In the genomic region with DNA sequence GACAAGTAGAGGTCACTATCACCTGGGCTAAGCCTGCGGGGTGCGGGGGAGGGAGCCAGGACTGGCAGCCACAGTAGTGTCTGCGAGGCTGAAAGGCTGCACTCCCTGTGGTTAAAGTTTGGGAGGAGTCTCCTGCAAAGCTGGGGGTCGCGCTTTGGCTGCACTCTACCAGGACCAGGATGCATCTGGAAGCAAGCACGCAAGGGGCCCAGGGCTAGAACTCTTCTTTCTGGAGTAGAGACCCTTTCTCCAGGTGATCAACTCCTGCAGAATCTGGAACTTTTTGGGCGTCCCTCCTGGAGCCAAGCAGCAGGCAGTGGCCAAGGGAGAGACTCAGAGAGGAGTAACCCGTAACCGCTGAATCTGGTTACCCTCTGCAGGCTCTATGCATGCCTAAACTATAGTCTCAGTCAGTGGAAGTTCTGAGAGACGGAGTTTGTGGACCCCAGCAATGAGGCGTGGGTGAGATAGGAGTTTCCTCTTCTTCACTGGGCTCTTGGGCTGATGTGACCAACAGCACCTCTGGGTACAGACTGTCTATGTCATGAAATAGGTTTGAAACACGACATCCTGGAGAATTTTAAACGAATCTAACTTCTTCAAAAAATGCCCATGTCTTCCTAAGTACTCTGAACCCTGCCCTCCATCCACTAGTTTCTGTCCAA, we compare ENCODE assay signal across 15 mouse cellular contexts. TPM values are rescaled to one million over a fixed set of nuclear protein-coding genes. Genes with fewer than 3 reads are reported as not detected.
DNase-seq lines count a peak whose midpoint lies in the region; ATAC-seq and TF ChIP-seq lines count a peak whose summit lies in the region.
"Had no signal": no experiment of that assay in that cellular context is flagged by ENCODE, and none has a peak within 500 bp of the region (broad histone marks: within the 10 kb centered on the region; RNA-seq: fewer than 3 reads in every experiment).

No protein-coding gene starts in this region.

- H3K36me3 ChIP-seq in forebrain, embryonic 11.5 days (ENCODE audit: control insufficient read depth, insufficient read depth, low read length), result no peaks in the 10 kb centered on the region
- no peaks in the 10 kb centered on the region for H3K36me3 ChIP-seq in forebrain, embryonic 13.5 days (ENCODE audit: poor library complexity, severe bottlenecking)
- no peaks in the 10 kb centered on the region for H3K36me3 ChIP-seq in kidney, postnatal 0 days (ENCODE audit: insufficient read depth, low read length)
- H3K36me3 ChIP-seq in kidney, adult 2 months (ENCODE audit: control insufficient read depth, insufficient read depth, low read length), result no peaks in the 10 kb centered on the region
- no peaks in the 10 kb centered on the region for H3K36me3 ChIP-seq in limb, embryonic 15.5 days

- H3K9ac ChIP-seq in forebrain, embryonic 11.5 days (ENCODE audit: low read length), result no peak overlapping the region
- no peak overlapping the region for H3K9ac ChIP-seq in forebrain, embryonic 13.5 days
- H3K9ac ChIP-seq in kidney, postnatal 0 days (ENCODE audit: low read depth, low read length), result no peak overlapping the region
- H3K9ac ChIP-seq in limb, embryonic 15.5 days, result no peak overlapping the region
- H3K9ac ChIP-seq: forebrain, postnatal 0 days; hindbrain, embryonic 14.5 days had no signal

- H3K9me3 ChIP-seq in forebrain, embryonic 11.5 days (ENCODE audit: control insufficient read depth, low read length), result no peaks in the 10 kb centered on the region
- no peaks in the 10 kb centered on the region for H3K9me3 ChIP-seq in forebrain, embryonic 13.5 days (replicated peaks)
- H3K9me3 ChIP-seq in kidney, postnatal 0 days (replicated peaks; ENCODE audit: low read length), result no peaks in the 10 kb centered on the region
- no peaks in the 10 kb centered on the region for H3K9me3 ChIP-seq in limb, embryonic 15.5 days

- H3K4me1 ChIP-seq in forebrain, embryonic 11.5 days (replicated peaks; ENCODE audit: control insufficient read depth, insufficient read depth, low read length), result peaks cover 5% of the 10 kb centered on the region
- peaks cover 20% of the 10 kb centered on the region; the same call in 1 of the 2 replicates for H3K4me1 ChIP-seq in forebrain, embryonic 13.5 days
- no peaks in the 10 kb centered on the region for H3K4me1 ChIP-seq in kidney, postnatal 0 days (replicated peaks; ENCODE audit: insufficient read depth, low read length)
- H3K4me1 ChIP-seq in kidney, adult 2 months (ENCODE audit: control insufficient read depth, insufficient read depth, low read length), result no peaks in the 10 kb centered on the region
- H3K4me1 ChIP-seq in brown adipose tissue, adult 24 weeks (ENCODE audit: control insufficient read depth, insufficient read depth, insufficient read length, low read length), result no peaks in the 10 kb centered on the region
- peaks cover 23% of the 10 kb centered on the region for H3K4me1 ChIP-seq in limb, embryonic 15.5 days

- no peak for TF ChIP-seq CTCF in kidney, postnatal 0 days (IDR thresholded peaks at IDR 0.05; ENCODE audit: low read depth)
- no peak for TF ChIP-seq CTCF in kidney, adult 2 months (conservative IDR thresholded peaks at IDR 0.05; ENCODE audit: insufficient read depth, insufficient read length, low read depth, low read length)

- peak; percentile 58 for DNase-seq in forebrain, embryonic 11.5 days (ENCODE audit: low spot score)
- peak; percentile 24 for DNase-seq in kidney, postnatal 0 days (ENCODE audit: low spot score)
- DNase-seq in kidney, adult 2 months, result no peak
- no peak for DNase-seq in frontal cortex, adult 2 months (ENCODE audit: extremely low spot score in 1 of 2, low spot score in 1 of 2)
- DNase-seq in layer of hippocampus, adult 9-10 months (ENCODE audit: low spot score), result no peak
- DNase-seq: adrenal gland, postnatal 36 days; cerebellum, adult 9-10 months; forebrain, postnatal 0 days; layer of hippocampus, postnatal 36 days had no signal

- H3K27ac ChIP-seq in forebrain, embryonic 11.5 days (ENCODE audit: low read depth, low read length), result no peak overlapping the region
- no peak overlapping the region for H3K27ac ChIP-seq in forebrain, embryonic 13.5 days
- no peak overlapping the region for H3K27ac ChIP-seq in kidney, postnatal 0 days
- no peak overlapping the region for H3K27ac ChIP-seq in kidney, adult 2 months (ENCODE audit: insufficient read depth, low read depth, low read length)
- H3K27ac ChIP-seq in brown adipose tissue, adult 24 weeks (replicated peaks; ENCODE audit: low read depth, low read length), result no peak overlapping the region
- no peak overlapping the region for H3K27ac ChIP-seq in limb, embryonic 15.5 days
- H3K27ac ChIP-seq: hindbrain, embryonic 14.5 days; macrophage had no signal

- H3K4me2 ChIP-seq in forebrain, embryonic 11.5 days (ENCODE audit: low read depth, low read length, severe bottlenecking), result no peak overlapping the region
- H3K4me2 ChIP-seq in forebrain, embryonic 13.5 days, result no peak overlapping the region
- H3K4me2 ChIP-seq in kidney, postnatal 0 days (ENCODE audit: low read length), result peak overlapping the region; percentile 68
- peak overlapping the region; percentile 68 for H3K4me2 ChIP-seq in limb, embryonic 15.5 days

- H3K27me3 ChIP-seq in forebrain, embryonic 11.5 days (ENCODE audit: control insufficient read depth, insufficient read depth, low read length), result peaks cover 58% of the 10 kb centered on the region
- H3K27me3 ChIP-seq in forebrain, embryonic 13.5 days, result peaks cover 81% of the 10 kb centered on the region
- H3K27me3 ChIP-seq in kidney, postnatal 0 days (ENCODE audit: insufficient read depth, low read length), result peaks cover 33% of the 10 kb centered on the region
- H3K27me3 ChIP-seq in kidney, adult 2 months (replicated peaks; ENCODE audit: control insufficient read depth, insufficient read depth, low read length), result no peaks in the 10 kb centered on the region
- H3K27me3 ChIP-seq in limb, embryonic 15.5 days, result peaks cover 53% of the 10 kb centered on the region
- H3K27me3 ChIP-seq: Patski had no signal

- H3K4me3 ChIP-seq in forebrain, embryonic 11.5 days (ENCODE audit: low read depth, low read length), result no peak overlapping the region
- H3K4me3 ChIP-seq in forebrain, embryonic 13.5 days, result no peak overlapping the region
- H3K4me3 ChIP-seq in kidney, postnatal 0 days (replicated peaks; ENCODE audit: low read depth, low read length), result no peak overlapping the region
- no peak overlapping the region for H3K4me3 ChIP-seq in kidney, adult 2 months (ENCODE audit: insufficient read depth, low read depth, low read length)
- H3K4me3 ChIP-seq in brown adipose tissue, adult 24 weeks (ENCODE audit: insufficient read depth, low read depth, low read length), result 0 out of 2 replicates have a peak overlapping the region, but pooled peaks have one; percentile 4
- peak overlapping the region; percentile 38; the same call in 1 of the 2 replicates for H3K4me3 ChIP-seq in limb, embryonic 15.5 days

- under 1% methylated on average over 13 of the region's 13 CpGs for WGBS in forebrain, embryonic 11.5 days
- WGBS in forebrain, embryonic 13.5 days, result 1% methylated on average over 13 of the region's 13 CpGs
- 15% methylated on average over 13 of the region's 13 CpGs for WGBS in kidney, postnatal 0 days
- 34% methylated on average over 13 of the region's 13 CpGs for WGBS in kidney, adult 2 months
- WGBS in limb, embryonic 15.5 days, result 17% methylated on average over 13 of the region's 13 CpGs

- ATAC-seq in forebrain, embryonic 11.5 days (replicated peaks; ENCODE audit: low FRiP score), result no peak
- ATAC-seq in forebrain, embryonic 13.5 days, result no peak
- ATAC-seq in kidney, postnatal 0 days (replicated peaks; ENCODE audit: low FRiP score, low read depth), result no peak
- no peak for ATAC-seq in limb, embryonic 15.5 days (ENCODE audit: insufficient number of reproducible peaks, low FRiP score, low TSS enrichment, low read depth)
- ATAC-seq: forebrain, postnatal 0 days; Patski had no signal

- no peak for TF ChIP-seq POLR2A in kidney, adult 2 months (IDR thresholded peaks at IDR 0.05; ENCODE audit: low read depth, low read length)

RNA-seq across cellular contexts. Expression of a gene that starts 1.5 kb away (rescaled TPM):
- polyA plus RNA-seq in forebrain, embryonic 11.5 days (2014; fragmentation: Nextera tagmentation; extraction: Ambion mirVana), result 7.7 and 9.5 TPM in 2 replicates
- 3.6 and 3.8 TPM in 2 replicates for polyA plus RNA-seq in forebrain, embryonic 13.5 days (2015; fragmentation: Nextera tagmentation; extraction: Ambion mirVana)
- polyA plus RNA-seq in kidney, postnatal 0 days (2015; fragmentation: Nextera tagmentation; extraction: Ambion mirVana), result 8.9 and 12.1 TPM in 2 replicates
- 4.0 and 5.3 TPM in 2 replicates for polyA plus RNA-seq in kidney, adult 2 months (2012; rRNA removed)
- polyA plus RNA-seq in brown adipose tissue, adult 24 weeks (2012; ENCODE audit: insufficient read depth, insufficient read length, missing spikeins), result 1.3 and 3.8 TPM in 2 replicates
- polyA plus RNA-seq in limb, embryonic 15.5 days (2015; fragmentation: Nextera tagmentation; extraction: Ambion mirVana), result 68.9 and 73.4 TPM in 2 replicates
- polyA plus RNA-seq in frontal cortex, adult 2 months (2012; rRNA removed), result 3.5 and 4.0 TPM in 2 replicates
- polyA plus RNA-seq: macrophage had no signal

Comparison
In these comparisons a context has a peak if more than half of its experiments do, and no peak if none do; other contexts are left out.
1. DNase-seq: peak in forebrain, embryonic 11.5 days (single experiment) and kidney, postnatal 0 days (single experiment); none in kidney, adult 2 months (single experiment), frontal cortex, adult 2 months (0 of 2) and layer of hippocampus, adult 9-10 months (single experiment).
2. H3K4me2 ChIP-seq: peak in kidney, postnatal 0 days (single experiment) and limb, embryonic 15.5 days (single experiment); none in forebrain, embryonic 11.5 days (single experiment) and forebrain, embryonic 13.5 days (single experiment).
3. H3K4me3 ChIP-seq: peak in brown adipose tissue, adult 24 weeks (single experiment) and limb, embryonic 15.5 days (single experiment); none in forebrain, embryonic 11.5 days (single experiment), forebrain, embryonic 13.5 days (single experiment), kidney, postnatal 0 days (single experiment) and kidney, adult 2 months (single experiment).